Mouse (Mus musculus): ENCODE data around the gene Crocc2.
A peak's percentile ranks its signal among the peaks of the same experiment; 100 is the strongest.

Crocc2 gene

DNA sequence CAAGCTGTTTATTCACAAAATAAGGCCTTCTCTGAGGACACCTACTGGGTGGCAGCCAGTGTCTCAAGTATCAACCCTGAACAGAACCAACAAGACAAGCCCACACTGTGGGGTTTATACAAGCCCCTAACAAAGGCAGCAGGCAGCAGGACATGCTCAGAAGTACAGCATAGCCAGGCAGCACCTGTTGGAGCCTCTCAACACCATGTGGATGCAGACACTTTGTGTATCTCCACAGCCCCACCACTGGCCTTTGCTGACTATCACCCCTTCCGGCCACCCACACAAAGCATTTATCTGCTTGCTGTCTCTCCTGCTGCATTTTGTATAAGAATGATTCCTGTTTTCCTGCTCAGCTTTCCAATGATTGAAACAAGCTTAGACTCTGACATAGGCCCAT lies 89.0 kb downstream of the Crocc2 start:
- no peak for DNase-seq (ENCODE audit: extremely low read depth, insufficient read length, low spot score)

DNA sequence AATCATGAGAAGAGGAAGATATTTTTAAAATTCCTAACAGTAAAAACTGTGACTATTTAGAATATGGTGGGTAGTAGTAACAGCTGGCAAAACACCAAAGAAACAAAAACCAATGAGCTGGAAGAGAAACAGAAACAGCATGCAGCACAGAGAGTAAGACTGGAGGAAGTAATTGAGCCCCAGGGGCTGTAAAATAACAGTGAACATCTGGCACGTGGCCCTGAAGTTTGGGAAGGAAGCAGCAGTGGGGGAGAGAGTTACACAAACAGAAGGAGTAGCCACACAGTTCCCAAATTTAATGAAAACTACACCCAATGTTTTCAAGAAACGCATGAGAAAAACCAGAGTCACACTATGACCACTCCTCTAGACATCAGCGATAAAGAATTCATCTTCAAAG lies 98.7 kb downstream of the Crocc2 start:
- no peak for DNase-seq (ENCODE audit: extremely low read depth, insufficient read length, low spot score)

DNA sequence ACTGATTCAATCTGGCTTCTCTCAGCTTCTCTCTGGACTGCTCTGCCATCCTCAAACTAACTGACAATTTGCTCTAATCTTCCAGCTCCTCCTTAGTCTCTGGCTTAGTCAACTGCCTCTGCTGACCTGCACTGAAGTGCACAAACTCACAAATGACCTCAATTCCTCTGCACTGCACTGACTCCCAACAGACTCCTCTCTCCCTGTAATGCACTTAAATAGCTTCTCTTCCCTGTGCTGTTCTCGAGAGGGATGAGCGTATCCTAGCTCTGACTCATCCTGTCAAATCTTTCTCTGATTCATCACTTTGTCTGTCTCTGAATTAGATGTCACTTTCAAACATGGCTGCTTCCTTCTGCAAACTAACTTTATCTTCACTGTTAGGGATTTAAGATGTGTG lies 99.7 kb downstream of the Crocc2 start:
- no peak for DNase-seq (ENCODE audit: extremely low read depth, insufficient read length, low spot score)

- DNase-seq (ENCODE audit: extremely low read depth, insufficient read length, low spot score), result peak; percentile 76
Measured at GRCm38 (mm10) chr1:93270516-93271240, 102.2 kb downstream of the Crocc2 start.

DNA sequence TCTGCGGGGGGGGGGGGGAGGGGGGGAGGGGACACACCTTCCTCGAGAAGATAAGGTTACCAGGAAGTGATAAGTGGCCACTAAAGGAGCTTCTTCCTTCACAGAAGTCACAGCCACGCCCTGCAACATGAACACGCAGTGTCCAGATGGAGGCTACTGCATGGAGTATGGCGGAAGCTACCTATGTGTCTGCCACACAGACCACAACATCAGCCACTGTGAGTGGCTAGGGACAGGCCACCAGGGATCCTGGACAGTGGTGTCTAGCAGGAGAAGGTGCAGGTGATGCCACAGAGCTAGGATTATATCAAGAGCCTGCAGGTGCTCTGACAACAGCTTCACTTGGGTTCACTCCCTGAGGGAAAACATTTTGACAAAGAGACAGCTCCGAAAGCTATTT lies 103.2 kb downstream of the Crocc2 start:
- DNase-seq (ENCODE audit: extremely low read depth, insufficient read length, low spot score), result no peak

DNA sequence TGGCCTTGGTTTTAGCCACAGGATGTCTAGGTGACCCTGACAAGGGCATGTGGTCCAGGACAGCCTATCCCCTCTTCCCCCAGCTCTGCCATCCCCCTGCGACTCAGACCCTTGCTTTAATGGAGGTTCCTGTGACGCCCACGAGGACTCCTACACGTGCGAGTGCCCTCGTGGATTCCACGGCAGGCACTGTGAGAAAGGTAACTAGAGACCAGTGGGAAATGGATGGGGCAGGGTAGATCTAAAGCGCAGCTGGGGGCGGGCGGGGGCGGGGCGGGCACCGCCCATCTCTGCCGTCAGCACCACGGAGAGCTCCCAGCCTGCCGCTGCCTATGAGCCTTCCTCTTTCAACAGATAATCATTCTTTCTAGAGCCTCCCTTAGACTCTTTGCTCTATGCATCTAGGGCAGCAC lies 103.9 kb downstream of the Crocc2 start:
- peak; percentile 38 for DNase-seq (ENCODE audit: extremely low read depth, insufficient read length, low spot score)

DNA sequence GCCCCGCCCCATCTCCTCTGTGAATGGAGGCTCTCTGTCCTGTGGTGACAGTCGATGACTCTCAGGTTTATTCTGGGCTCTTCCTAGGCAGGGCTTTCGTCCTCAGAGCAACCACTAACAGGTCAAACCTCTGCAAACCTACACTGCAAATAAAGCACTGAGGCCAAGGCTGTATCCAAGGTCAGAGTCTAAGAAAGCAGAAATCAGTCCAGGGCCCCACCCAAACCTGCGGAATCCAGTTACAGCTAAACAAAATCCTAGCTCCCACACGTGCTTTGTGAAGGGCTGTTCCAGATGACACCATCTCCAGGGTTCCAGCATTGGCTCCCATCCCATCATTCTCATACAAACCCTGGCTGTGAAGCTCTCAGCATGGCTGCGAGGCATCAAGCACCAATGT lies 107.0 kb downstream of the Crocc2 start:
- DNase-seq (ENCODE audit: extremely low read depth, insufficient read length, low spot score), result no peak

GRCm38 (mm10) chr1:93277041-93277440 lies 108.5 kb downstream of the Crocc2 start:
- DNase-seq (ENCODE audit: extremely low read depth, insufficient read length, low spot score), result no peak

Measured in 3134 (cell line).